Mouse (Mus musculus) cerebellum, adult 9-11 months (tissue): ENCODE data around the gene Etfrf1.

Experiments used
- DNase-seq: peaks from one replicate; pipeline ENCODE4 v3.0.0; 2022

The Etfrf1 gene

DNA sequence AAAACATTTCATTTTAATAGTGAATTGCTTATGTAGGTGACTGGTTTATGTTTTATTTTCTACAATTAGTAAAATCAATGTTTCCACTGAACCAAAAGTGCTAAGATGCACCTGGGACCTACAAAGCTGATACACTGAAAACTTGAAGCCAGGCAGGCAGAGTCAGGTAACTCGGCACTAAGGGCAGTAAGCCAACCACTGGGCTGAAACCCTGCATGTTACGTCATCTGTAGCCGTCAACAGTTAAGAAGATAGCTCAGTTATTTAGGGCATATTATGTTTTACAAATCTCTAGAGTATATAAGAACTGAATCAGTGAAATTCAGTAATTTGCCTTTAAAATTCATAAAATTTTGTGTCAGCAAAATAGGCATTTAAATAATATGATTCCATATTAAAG lies 15.4 kb downstream of the Etfrf1 start:
- no peak for DNase-seq

DNA sequence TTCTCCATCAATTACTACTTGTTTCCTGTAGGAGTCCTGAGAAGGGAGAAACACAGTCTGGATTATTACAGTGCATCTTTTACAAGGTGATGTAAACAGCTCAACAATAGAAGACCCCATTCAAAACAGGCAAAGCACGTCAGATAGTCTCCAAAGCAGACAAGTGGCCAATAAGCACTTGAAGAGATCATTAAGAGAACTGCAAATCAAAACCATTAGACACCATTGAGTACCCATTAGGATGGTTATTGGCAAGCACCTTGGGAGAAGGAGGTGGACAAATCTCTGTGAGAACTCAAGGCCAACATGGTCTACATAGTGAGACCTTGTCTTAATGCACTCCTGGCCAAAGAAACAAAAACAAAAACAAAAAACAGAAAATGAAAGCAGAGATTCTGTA lies 23.5 kb downstream of the Etfrf1 start:
- no peak for DNase-seq

DNA sequence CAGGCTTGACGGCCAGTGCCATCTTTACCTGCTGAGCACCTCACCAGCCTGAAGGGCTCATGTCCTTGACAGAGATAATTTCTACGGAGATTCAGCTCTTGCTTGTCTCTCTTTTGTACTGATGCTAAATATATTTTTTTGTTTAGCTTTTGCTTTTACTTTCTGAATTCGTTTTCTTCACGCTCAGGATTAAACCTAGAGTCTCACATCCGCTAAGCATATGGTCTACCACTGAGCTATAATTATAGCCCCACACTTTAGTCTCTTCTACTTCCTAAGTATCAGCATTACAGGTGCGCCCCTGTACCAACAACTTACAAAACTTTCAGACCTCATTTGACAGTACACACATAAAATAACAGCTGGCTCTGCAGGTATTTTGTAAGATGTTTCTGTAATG lies 24.4 kb downstream of the Etfrf1 start:
- DNase-seq = no peak

DNA sequence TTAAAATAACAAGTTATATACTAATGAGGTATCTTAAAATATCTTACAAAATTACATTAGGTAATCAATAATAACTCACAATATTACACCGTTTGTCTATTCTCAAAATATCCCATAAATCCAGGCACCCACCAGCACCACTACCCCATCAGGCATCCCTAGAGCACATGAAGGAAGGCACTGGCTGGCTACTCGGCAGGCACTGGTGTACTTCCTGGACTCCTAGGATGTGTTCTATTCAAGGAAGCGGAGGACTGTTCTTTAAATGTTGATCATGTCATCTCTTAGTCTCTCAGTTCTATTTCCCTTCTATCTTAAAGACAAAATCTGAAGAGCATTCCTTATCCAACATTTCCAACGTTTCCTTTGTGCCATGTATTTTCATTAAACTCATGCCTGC lies 26.2 kb downstream of the Etfrf1 start:
- no peak for DNase-seq

DNA sequence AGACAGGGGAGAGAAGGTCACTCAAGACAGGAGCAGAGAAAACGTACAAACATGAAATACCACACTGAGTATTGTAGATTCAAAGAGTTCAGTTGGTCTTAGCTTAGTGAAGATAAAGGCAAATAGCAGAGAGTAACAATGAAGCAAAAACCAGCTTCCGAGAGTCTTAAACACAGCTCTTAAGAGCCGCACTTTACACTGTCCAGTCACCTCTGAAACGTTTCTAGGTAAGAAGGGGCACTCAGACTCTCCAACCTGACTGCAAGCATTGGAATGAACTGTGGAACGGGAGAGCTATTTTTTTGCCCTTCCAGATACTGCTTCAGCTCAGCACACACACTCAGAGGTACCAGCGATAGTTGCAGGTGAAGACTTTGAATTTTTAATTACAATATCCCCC lies 29.4 kb downstream of the Etfrf1 start:
- DNase-seq = no peak

DNA sequence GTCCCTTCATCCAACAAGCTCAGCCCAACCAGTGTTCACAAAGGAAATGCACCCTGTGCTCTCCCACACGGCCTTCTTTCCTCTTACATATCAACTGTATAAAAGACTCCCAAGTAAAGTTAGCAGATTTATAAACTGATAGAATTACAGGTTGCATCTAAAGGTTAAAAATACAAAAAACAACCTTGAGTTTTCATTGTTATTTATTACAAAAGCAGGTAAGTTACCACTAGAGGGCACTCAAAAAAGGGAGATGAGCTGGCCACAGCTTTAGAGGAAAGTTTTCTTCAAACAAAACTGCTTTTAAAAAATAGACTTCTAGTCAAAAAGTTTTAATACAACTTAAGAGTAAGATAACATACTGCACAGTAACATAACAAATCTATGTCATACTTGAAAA lies 31.6 kb downstream of the Etfrf1 start:
- DNase-seq = no peak

DNA sequence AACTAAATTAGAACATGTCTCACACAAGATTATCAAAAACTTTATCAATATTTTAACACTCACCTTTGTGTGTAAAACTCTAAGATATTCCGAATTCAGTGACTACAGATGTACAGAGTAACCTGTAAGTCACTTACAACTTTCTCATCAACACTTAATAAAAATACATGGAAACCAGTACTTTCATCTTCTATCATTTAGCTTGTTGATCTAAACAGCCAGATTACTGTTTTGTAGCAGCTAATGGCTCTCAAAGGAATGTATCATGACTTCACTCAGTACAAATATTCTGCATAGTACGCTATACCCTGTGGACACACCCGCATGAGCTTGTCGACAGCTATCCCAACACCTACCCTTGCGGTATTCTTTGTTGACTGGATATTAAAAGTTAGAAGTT lies 35.9 kb downstream of the Etfrf1 start:
- DNase-seq = no peak

DNA sequence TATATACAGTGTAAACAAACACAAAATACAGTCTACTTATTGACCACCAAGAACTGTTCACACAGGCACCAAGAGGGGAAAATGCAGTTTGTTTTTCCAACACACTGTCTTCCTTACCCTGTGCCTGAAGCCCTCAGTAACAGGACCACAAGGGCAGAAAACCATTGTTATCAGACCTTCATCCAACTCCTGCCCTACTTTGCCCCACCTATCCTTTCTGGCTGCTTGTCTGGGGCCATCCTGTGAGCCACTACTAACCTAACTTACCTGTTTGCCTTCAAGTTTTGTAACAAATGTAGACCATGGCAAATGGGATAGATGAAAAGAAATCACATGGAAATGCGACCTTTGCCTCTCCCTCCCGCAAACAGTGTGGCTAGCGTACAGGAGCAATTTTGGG lies 37.0 kb downstream of the Etfrf1 start:
- DNase-seq = no peak

DNA sequence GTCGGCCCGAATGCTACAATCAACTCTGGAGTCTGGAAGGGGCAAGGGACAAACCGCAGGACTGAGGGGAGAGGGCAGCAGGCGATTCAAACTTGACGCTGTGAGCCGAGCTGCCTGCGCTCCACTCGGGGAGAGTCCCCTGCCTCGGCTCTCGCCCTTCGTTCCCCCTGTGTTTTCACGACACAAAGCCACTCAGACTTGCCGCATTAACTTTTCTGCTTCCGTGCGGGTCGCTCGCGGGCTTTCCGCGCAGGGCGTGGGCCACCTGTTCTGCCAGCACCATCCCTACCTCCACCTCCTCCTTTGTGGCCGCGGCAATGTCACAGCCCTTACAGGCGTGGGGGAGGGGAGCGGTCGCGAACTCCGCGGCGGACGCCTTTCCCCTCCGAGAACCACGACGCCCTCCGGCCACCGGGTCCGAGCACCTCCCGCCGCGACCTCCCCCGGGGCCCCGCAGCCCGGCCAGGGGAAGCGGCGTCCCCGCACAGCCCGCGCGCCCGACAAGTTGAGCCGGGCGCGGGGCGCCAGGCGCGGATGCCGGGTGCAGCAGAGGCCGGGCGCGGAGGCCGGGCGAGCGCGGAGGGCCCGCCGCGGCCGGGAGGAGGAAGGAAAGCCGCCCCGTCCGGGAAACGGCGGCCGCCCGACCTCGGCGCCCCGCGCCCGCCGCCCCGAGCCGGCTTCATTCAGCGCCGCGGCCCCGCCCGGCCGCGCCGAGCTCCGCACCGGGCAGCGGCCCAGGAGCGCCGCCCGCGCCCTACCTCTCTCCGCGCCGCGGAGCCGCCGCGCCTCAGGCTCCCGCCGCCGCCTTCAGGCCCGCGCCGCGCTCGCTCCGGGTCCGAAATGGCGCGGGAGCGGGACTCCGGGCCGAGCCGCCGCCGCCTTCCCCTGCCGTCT lies 38.6 kb downstream of the Etfrf1 start:
- peak; percentile 76 for DNase-seq

DNA sequence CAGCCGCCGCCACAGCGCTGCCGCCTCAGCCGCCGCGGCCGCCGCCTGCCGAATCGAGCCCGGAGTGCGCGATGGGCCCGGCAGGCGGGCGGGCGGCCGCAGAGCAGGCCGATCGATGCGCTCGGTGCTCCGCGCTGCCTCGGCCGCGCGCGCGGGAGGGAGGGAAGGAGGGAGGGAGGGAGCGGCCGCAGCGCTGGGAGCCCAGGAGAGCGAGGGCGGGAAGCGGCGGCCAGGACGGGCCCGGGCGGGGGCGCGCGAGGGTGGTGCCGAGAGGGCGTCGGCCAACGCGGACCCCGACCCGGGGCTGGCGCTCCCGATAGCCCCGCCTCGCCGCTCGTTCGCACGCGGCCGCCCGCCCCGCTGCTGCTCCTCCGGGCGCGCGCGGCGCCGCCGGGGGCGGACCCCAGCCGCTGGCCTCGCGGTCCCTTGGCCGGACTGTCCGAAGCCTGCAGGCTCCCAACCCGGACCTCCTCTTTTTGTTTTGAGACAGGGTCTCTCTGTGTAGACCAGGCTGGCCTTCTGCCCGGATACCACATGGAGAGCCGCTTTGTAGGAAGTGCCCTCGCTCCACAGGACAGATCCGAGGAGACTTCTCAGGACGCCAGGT lies 39.4 kb downstream of the Etfrf1 start, which contains the start of gene Kras:
Gene Kras (minus strand): TSS at position 55 of the 607 bp plus-strand sequence.
- DNase-seq = peak; percentile 90

DNA sequence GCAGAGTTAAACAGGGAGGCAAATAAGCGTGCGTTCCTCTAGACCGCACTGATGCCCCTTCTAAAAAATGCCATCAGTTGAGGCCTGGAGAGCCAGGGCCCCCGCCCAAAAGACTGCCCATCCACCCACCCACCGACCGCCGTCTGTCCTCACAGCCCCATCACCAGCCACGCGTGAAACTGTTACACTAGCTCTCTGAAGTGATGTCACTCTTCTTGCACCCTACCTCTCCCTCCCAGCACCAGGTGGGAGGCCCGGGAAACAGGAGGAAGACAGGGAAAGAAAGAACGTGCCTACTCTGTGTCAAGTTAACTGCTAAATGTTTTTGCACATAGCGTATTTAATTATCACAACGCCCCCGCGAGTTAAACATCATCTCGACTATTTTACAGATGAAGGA lies 39.9 kb downstream of the Etfrf1 start:
- no peak for DNase-seq

DNA sequence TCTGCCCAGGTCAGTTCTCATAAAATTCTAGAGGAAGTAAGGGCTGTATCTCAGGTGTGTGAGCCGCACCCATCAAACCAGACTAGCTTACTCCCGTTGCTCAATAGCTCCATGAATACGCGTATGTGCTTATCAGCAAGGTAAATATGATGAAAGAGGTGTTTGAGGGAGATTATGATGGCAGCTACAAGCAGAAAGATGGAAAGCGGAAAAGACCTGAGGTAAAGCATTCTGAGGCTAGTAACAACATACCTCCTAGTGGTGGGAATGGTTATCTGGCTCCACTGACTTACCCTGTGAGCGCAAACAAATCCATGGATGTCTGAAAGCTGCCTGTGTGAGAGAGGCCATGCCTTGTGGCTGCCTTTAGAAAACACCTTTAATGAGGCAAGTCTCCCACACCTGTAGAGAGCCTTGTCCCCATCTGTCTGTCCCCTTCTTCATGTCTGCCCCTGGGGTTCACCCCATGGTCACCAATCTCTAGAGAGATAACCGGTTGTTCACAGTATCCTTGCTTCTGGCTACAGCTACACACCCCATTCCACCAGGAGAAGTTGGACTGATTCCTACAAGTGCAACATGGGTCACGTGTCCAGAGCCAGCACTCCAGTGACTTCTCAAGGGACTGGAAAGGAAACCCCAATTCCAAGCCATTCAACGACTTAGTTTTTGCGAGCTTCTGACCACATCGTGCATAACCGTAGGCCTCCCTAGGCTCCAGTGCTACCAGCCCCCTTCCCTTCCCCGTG lies 45.2 kb downstream of the Etfrf1 start:
- DNase-seq = no peak

DNA sequence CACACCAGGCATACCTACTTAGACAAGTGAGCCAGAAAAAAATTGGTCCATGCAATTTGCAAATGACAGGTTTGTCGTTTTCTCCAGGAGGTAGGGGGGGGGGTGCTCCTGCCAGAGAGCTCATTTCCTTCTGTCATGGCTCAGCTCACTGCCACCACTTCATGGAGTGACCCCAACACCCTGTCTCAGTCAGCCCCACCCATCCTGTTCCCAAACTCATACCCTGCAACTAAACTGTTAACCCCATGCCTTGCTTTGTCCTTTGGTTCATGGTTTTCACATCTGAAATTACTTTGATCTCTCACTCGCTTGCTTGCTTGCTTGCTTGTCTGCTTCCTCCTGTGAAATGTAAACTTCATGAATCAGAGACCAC lies 45.8 kb downstream of the Etfrf1 start:
- DNase-seq = no peak

DNA sequence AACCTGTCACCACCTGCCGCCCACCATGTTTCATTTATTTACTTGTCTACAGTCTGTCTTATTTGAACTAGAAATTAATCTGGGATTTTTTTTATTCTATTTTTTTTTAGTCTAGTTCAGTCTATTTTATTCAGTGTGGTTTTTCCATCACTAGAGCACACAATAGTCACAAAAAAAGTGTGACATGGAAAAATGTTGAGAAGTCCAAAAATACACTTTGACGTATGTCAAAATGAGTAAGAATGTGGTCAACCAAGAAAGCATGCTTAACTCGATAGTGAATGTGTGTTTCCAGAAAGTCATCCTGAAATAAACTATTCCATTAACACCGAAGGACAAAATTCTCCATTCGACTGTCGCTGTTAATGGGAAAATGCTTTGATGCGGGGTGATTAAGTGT lies 51.4 kb downstream of the Etfrf1 start:
- no peak for DNase-seq
